Mouse (Mus musculus): ENCODE measurements around the gene Pafah1b3. TPM values are rescaled to one million over a fixed set of nuclear protein-coding genes. Genes with fewer than 3 reads are reported as not detected.
A peak's percentile ranks its signal among the peaks of the same experiment; 100 is the strongest.

Pafah1b3 gene
- polyA plus RNA-seq, 1 experiment from 2014 or later, result 619 TPM

DNA sequence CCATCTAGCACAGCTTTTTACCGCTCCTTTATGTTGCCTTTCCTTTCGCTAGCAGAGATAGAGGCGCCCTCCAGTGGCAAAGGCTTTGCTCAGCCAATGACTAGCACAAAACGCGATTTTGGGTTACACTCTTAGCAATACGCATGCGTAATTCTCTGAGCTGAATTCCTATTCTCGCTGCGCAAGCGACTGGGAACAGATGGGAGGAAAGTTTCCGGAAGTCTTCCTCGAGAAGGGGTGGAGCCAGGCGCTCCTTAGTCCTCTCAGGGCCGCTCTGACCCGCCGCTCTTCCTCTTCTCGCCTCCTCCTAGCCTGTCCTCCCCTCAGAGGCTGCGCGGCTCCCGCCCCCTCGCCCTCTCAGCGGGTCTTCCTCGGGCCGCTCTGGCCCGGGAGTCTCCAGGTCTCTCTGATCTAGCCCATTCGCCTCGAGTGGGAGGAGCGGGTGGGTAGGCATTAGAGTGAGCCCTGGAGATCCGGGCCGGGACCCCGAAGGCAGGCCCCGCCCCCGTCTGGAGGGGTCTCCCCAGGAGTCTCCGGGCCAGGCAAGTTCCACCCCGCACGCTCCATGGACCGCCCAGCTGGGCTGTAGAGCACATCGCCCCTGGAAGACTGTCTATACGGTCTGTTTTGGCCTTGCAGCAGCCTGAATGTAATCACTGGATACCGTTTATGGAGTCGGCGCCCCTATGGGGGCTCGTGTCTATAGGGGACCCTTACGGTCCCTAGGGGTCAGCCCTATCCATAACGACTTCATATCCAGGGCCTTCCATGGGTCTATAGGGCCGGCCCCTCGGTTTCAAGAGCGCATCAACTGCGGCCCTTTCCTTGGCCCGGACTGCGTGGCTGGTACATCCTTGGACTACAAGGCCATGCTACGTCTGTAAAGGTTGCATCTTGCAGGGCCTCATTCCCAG, 19.0 kb upstream of the Pafah1b3 start, which contains the start of gene Megf8:
Gene Megf8, plus strand, starts transcription at position 633 of the 914 bp plus-strand sequence.
- WGBS, result 1% methylated on average over 52 of the region's 52 CpGs
- peak within 1 kb of the TSS; percentile 74 for H3K4me3 ChIP-seq
- H3K27ac ChIP-seq, result peak within 1 kb of the TSS; percentile 93
- peak; percentile 99 for ATAC-seq (ENCODE audit: low FRiP score)
- H3K9me3 ChIP-seq, result no peaks in the 10 kb centered on the region
- H3K36me3 ChIP-seq, result peaks cover 7% of the 10 kb centered on the region; the same call in 1 of the 2 replicates
- peaks cover 49% of the 10 kb centered on the region for H3K4me1 ChIP-seq (replicated peaks)
- H3K4me2 ChIP-seq, result peak within 1 kb of the TSS; percentile 100
- H3K27me3 ChIP-seq, result peaks cover 39% of the 10 kb centered on the region
- peak within 1 kb of the TSS; percentile 96 for H3K9ac ChIP-seq

DNA sequence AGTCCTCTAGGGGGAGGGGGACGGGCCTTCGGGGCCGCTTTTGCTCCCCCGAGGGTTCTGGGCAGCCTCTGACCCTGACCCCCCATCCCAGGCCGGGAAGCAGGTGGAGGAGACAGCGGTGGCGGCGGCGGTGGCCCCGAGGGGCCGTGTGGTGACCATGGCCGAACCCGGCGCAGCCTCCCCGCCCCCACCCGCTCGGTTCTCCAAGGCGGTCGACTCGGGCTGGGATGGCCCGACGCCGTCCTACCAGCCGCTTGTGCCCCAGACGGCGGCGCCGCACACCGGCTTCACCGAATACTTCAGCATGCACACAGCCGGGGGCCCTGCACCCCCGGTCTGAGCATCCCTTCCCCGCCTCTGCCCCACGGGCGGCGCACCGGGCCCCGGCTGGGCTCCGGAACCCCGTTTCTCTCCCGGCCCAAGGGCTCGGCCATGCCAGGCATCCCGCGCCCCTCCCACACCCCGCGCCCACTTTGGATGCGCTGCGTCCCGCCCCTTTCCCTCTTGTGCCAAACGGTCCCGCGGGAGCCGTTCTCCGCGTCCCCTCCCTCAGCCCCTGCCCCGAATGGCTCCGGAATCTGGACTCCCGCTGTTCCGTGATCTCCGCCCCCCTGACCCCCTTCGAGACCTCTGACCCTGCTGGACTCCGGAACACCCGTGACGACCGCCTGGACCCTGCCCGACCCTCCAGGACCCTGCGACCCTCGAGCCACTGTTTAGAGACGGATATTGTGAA, 17.7 kb upstream of the Pafah1b3 start:
- H3K4me1 ChIP-seq (replicated peaks), result peaks cover 40% of the 10 kb centered on the region
- H3K27ac ChIP-seq, result no peak overlapping the region
- H3K36me3 ChIP-seq, result peaks cover 13% of the 10 kb centered on the region
- peak overlapping the region; percentile 65 for H3K9ac ChIP-seq
- ATAC-seq (ENCODE audit: low FRiP score), result no peak
- 1% methylated on average over 62 of the region's 69 CpGs for WGBS
- H3K4me3 ChIP-seq, result peak overlapping the region; percentile 74
- H3K27me3 ChIP-seq, result peaks cover 49% of the 10 kb centered on the region
- peak overlapping the region; percentile 59 for H3K4me2 ChIP-seq
- no peaks in the 10 kb centered on the region for H3K9me3 ChIP-seq

DNA sequence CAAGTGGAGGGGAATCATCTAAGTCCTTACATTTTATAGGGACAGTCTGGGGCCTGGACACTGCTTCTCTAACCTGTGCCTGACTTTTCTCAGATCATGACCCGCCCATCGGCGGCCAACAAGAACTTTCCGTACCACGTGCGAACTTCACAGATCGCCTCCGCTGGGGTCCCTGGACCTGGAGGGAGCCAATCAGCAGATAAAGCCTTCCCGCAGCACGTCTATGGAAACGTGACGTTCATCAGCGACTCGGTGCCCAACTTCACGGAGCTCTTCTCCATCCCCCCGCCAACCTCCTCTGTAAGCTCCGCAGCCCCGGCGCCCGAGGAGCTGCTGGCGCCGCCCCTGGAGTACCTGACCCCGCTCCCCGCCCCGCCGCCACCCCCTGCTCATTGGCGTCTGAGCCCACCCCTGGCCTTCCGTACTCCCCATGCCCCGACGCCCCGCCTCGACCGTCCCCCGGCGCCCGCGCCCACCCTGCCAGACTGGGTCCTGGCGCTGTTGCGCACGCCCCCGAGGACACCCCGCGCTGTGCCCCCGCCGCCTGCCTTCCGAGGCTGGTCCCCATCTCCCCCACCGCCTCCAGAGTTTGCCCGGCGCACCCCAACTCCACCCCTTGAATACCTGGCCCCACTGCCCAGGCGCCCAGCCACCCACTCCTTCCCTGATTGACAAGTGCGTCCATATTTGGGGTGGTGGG, 17.0 kb upstream of the Pafah1b3 start:
- Histone ChIP-seq H3K9me3 (no peaks in the 10 kb centered on the region), H3K4me2 (peak overlapping the region; percentile 59), H3K4me1 (replicated peaks) (peaks cover 40% of the 10 kb centered on the region), H3K27ac (no peak overlapping the region), H3K9ac (peak overlapping the region; percentile 65), H3K4me3 (peak overlapping the region; percentile 74), H3K36me3 (peaks cover 13% of the 10 kb centered on the region), H3K27me3 (peaks cover 49% of the 10 kb centered on the region)
- no peak for ATAC-seq (ENCODE audit: low FRiP score)
- WGBS, result 2% methylated on average over 43 of the region's 51 CpGs

DNA sequence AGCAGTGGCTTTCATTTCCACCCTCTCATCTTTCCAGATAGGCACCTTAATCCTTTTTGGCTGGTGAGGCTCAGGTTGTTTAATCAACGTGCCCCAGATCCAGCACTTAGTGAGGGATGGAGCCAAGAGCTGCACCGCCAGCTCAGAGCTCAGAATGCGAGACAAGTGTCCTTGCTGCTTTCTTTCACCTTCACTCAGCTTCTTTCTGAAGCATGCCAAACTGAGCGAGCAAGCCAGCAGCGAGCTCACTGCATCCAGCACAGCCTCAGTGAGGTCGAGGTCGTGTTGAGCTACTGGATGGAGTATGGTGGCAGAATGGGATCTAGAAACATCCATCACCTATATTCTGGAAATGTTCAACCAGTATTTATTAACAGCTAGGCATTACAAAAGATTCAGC, 15.5 kb upstream of the Pafah1b3 start:
- H3K27me3 ChIP-seq, result peaks cover 57% of the 10 kb centered on the region
- peaks cover 18% of the 10 kb centered on the region for H3K36me3 ChIP-seq
- no peak overlapping the region for H3K4me2 ChIP-seq
- peaks cover 33% of the 10 kb centered on the region for H3K4me1 ChIP-seq (replicated peaks)
- no peak overlapping the region for H3K27ac ChIP-seq
- H3K4me3 ChIP-seq, result no peak overlapping the region
- H3K9ac ChIP-seq, result no peak overlapping the region
- ATAC-seq (ENCODE audit: low FRiP score), result no peak
- H3K9me3 ChIP-seq, result no peaks in the 10 kb centered on the region
- WGBS, result 51% methylated on average over 7 of the region's 7 CpGs

DNA sequence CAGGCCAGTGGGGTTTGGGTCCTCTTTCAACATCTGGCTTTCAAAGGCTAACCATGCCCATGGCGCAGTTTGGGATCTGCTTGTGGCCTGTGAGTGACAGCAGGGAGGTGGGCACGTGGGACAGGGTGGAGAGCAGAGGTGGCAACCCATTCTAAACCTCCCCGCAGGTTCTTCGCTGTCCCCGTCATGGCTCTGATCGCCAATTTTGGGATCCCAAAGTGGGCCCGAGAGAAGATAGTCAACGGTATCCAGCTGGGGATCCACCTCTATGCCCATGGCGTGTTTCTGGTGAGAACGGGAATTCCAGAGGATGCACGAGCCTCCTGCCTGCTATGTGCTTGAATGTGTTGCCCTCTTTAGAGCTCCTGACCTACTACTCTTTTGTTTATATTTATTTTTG, 13.4 kb upstream of the Pafah1b3 start:
- ATAC-seq (ENCODE audit: low FRiP score), result no peak
- peaks cover 69% of the 10 kb centered on the region for H3K27me3 ChIP-seq
- 78% methylated on average over 11 of the region's 11 CpGs for WGBS

DNA sequence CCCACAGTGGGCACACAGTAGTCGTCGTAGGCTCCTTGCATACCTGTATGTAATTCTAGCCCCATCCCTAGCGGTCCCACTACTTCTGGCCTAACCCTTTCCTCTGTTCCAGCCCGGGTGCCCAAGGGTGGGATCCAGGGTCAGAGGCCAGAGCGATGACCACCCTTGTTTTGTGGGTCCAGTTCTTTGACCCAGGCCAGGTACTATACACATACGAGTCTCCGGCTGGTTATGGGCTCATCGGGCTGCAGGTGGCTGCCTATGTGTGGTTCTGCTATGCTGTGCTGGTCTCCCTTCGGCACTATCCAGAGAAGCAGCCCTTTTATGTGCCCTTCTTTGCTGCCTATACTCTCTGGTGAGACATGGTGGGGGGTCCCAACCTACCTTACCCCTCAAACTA, 11.6 kb upstream of the Pafah1b3 start:
- WGBS, result 86% methylated on average over 9 of the region's 9 CpGs
- no peak for ATAC-seq (ENCODE audit: low FRiP score)
- no peak overlapping the region for H3K27ac ChIP-seq
- no peak overlapping the region for H3K9ac ChIP-seq
- H3K9me3 ChIP-seq, result no peaks in the 10 kb centered on the region
- peaks cover 23% of the 10 kb centered on the region for H3K36me3 ChIP-seq
- no peak overlapping the region for H3K4me3 ChIP-seq
- peaks cover 23% of the 10 kb centered on the region for H3K4me1 ChIP-seq (replicated peaks)
- peaks cover 57% of the 10 kb centered on the region for H3K27me3 ChIP-seq
- H3K4me2 ChIP-seq, result no peak overlapping the region

More for the DNA sequence above, 13.4 kb upstream of the Pafah1b3 start:
- H3K9ac ChIP-seq, result no peak overlapping the region
- H3K4me2 ChIP-seq, result no peak overlapping the region
- peaks cover 31% of the 10 kb centered on the region for H3K4me1 ChIP-seq (replicated peaks)
- no peaks in the 10 kb centered on the region for H3K9me3 ChIP-seq
- no peak overlapping the region for H3K27ac ChIP-seq
- H3K4me3 ChIP-seq, result no peak overlapping the region
- peaks cover 27% of the 10 kb centered on the region for H3K36me3 ChIP-seq

DNA sequence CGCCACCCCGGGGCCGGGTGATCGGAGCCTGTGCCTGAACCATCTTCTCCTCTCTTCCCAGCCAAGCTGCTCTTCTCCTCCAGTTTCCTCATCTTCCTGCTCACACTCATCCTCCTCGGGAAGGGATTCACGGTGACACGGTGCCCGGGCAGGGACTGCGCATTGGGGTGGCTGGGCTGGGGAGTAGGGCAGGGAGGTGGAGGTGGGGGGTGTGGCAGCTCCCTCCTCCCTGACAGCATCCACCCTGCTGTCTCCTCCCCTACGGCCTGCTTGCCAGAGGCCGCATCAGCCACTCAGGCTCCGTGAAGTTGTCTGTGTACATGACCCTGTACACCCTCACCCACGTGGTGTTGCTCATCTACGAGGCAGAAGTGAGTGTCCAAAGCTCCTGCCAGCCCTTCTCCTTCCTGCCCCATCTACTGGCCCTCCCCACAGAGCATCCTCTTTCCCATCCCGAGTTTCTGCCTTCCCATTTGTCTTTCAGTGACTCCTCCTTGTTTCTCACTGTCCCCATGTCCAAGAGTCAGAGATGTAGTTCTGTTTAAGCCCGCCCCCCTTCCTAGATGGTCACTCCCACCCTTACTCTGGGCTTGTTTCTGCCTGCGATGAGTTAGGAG, 11.0 kb upstream of the Pafah1b3 start:
- Histone ChIP-seq H3K4me2 (no peak overlapping the region), H3K27ac (no peak overlapping the region), H3K9me3 (no peaks in the 10 kb centered on the region), H3K4me1 (replicated peaks) (peaks cover 20% of the 10 kb centered on the region), H3K4me3 (no peak overlapping the region), H3K27me3 (peaks cover 51% of the 10 kb centered on the region), H3K9ac (peak overlapping the region; percentile 20), H3K36me3 (peaks cover 23% of the 10 kb centered on the region)
- no peak for ATAC-seq (ENCODE audit: low FRiP score)
- 69% methylated on average over 17 of the region's 17 CpGs for WGBS

DNA sequence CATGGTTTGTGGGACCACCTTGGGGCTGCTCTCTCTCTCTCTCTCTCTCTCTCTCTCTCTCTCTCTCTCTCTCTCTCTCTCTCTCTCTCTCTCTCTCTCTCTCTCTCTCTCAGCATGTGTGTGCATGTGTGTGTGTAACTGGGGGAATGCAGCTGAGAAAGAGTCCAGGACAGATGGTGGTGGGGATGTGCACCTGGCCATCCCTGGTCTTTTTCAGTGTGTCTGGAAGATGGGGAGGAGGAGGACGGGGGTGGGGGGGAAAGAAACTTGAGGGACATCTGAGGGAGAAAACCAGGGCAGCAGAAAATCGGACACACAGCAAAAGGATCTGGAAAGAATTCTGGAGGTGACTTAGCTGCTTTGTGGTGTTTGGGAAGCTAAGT, 8.8 kb upstream of the Pafah1b3 start:
- peak overlapping the region; percentile 93 for H3K9ac ChIP-seq
- peak overlapping the region; percentile 95 for H3K27ac ChIP-seq
- H3K4me1 ChIP-seq (replicated peaks), result peaks cover 20% of the 10 kb centered on the region
- H3K4me3 ChIP-seq, result peak overlapping the region; percentile 72
- H3K9me3 ChIP-seq, result no peaks in the 10 kb centered on the region
- peaks cover 29% of the 10 kb centered on the region for H3K27me3 ChIP-seq
- ATAC-seq (ENCODE audit: low FRiP score), result peak; percentile 17; the same call in 1 of the 2 replicates
- 42% methylated on average over 2 of the region's 2 CpGs for WGBS
- H3K4me2 ChIP-seq, result peak overlapping the region; percentile 80
- H3K36me3 ChIP-seq, result peaks cover 18% of the 10 kb centered on the region

DNA sequence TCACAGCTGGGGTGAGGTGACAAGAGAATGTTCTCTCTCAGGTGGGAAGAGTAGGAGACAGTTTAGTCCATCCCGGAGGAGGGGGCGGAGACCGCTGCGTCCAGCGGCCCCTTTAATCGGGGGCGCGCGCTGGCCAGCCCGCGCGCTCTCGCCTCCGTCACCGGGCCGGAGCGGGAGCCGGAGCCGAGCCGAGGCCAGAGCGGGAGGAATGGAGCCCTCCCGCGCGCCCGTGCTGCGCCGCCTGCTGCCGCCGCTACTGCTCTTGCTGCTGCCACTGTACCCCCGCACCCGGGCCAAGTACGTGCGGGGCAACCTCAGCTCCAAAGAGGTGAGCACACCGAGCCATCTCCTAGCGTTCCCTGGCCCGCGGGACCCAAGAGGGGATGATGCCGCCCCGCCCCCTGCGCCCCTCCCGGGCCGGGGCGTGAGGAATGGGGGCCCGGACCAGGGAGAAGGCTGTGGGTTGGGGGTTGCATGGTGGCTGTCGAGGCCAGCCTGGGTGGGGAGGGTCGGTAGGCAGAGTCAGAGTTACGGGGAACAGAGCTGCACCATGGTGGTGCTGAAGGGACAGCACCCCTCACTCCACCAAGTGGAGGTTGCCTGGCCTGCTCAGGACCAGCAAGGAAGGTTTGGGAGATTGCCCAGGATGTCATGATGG, 8.3 kb upstream of the Pafah1b3 start, which contains the start of gene Tmem145:
Gene Tmem145, plus strand, starts transcription at position 151 of the 658 bp plus-strand sequence.
- Histone ChIP-seq H3K4me2 (peak within 1 kb of the TSS; percentile 80), H3K4me1 (replicated peaks) (peaks cover 20% of the 10 kb centered on the region), H3K36me3 (peaks cover 14% of the 10 kb centered on the region), H3K9ac (peak within 1 kb of the TSS; percentile 93), H3K27ac (peak within 1 kb of the TSS; percentile 95), H3K27me3 (peaks cover 23% of the 10 kb centered on the region), H3K9me3 (no peaks in the 10 kb centered on the region), H3K4me3 (peak within 1 kb of the TSS; percentile 72)
- peak; percentile 73 for ATAC-seq (ENCODE audit: low FRiP score)
- WGBS, result under 1% methylated on average over 44 of the region's 47 CpGs

DNA sequence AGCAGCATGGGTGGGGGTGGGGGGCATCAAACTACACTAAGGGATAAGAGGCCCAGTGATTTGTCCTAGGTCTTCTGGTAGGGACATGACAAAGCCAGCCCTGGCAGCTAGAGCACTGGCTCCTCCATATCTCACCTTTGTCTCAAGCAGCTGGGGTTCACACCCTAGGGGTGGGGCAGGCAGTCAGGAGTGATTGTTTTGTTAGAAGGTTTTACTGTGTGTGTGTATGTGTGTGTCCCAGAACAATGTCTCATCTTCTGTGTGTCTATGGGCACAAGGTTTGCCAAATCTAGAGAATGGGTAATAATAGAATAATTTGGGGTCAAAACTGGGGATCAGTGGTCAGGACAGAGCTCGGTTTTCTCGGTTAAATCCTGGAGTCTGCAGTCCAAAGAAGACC, 7.7 kb upstream of the Pafah1b3 start:
- peak; percentile 26; the same call in 1 of the 2 replicates for ATAC-seq (ENCODE audit: low FRiP score)
- peaks cover 14% of the 10 kb centered on the region for H3K36me3 ChIP-seq
- H3K9ac ChIP-seq, result peak overlapping the region; percentile 93
- H3K4me3 ChIP-seq, result peak overlapping the region; percentile 72
- peak overlapping the region; percentile 80 for H3K4me2 ChIP-seq
- WGBS, result 2% methylated on average over 2 of the region's 2 CpGs
- peak overlapping the region; percentile 95 for H3K27ac ChIP-seq
- H3K9me3 ChIP-seq, result no peaks in the 10 kb centered on the region
- H3K27me3 ChIP-seq, result peaks cover 20% of the 10 kb centered on the region; the same call in 1 of the 2 replicates
- H3K4me1 ChIP-seq (replicated peaks), result peaks cover 20% of the 10 kb centered on the region

DNA sequence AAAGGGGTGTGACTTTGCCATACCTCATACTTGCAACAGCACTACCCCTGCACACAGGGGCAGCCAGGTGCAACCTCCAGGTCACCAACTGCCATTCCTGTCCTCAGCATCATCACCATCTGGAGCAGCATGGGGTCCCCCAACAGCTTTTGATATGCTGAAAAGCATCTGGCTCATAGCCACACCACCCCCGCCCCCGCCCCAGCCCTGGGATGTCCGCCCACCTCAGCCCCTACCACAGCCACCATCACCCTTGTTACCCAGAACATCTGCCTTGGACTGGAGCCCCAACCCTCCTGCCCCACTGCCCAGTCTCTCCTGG, 5.9 kb upstream of the Pafah1b3 start:
- no peak overlapping the region for H3K27ac ChIP-seq
- no peak overlapping the region for H3K4me3 ChIP-seq
- peaks cover 21% of the 10 kb centered on the region for H3K4me1 ChIP-seq (replicated peaks)
- peaks cover 10% of the 10 kb centered on the region for H3K36me3 ChIP-seq
- no peak overlapping the region for H3K9ac ChIP-seq
- H3K9me3 ChIP-seq, result no peaks in the 10 kb centered on the region
- no peak for ATAC-seq (ENCODE audit: low FRiP score)
- 88% methylated on average over 3 of the region's 3 CpGs for WGBS
- no peak overlapping the region for H3K4me2 ChIP-seq
- peaks cover 15% of the 10 kb centered on the region; the same call in 1 of the 2 replicates for H3K27me3 ChIP-seq
